Mouse (Mus musculus): ENCODE measurements around the gene Itsn1. TPM values are rescaled to one million over a fixed set of nuclear protein-coding genes. Genes with fewer than 3 reads are reported as not detected.
A peak's percentile ranks its signal among the peaks of the same experiment; 100 is the strongest.

Itsn1 gene
- total RNA-seq, 1 experiment from 2014 or later: 39.3 TPM

DNA sequence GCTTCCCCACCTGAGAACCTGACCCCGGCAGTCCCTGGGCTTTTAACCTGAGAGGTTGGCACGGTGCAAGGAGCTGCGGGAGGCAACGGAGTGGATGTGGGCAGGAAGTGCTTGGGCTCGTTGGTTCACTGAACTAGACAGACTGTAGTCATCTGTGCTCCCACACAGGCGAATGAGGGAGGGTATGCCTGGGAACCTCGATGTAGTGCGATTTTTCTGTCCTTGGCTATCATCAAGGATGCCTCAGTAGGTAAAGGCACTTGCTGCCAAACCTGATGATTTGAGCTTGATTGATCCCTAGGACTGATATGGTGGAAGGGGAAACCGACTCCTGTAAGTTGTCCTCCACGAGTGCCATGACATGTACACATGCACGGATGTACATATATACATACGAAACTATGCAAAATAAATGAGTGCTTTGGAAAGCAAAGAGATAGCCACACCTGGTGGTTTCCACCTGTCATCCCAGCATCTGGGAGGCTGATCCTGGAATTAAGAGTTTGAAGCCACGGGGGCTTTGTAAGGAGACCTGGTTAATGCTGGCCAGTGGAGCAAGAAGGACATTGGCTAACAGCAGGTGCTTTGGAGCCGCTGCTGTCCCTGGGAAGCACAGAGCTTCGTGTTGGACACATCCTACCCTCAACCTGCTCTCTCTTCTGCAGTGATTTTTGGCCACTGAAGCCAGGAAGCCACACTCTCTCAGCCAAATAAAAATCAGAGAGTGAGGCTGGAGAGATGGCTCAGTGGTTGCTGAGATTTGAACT, 180.7 kb downstream of the Itsn1 start:
- DNase-seq: no peak

GRCm38 (mm10) chr16:91917631-91918096, 188.6 kb downstream of the Itsn1 start:
- DNase-seq: peak; percentile 83

DNA sequence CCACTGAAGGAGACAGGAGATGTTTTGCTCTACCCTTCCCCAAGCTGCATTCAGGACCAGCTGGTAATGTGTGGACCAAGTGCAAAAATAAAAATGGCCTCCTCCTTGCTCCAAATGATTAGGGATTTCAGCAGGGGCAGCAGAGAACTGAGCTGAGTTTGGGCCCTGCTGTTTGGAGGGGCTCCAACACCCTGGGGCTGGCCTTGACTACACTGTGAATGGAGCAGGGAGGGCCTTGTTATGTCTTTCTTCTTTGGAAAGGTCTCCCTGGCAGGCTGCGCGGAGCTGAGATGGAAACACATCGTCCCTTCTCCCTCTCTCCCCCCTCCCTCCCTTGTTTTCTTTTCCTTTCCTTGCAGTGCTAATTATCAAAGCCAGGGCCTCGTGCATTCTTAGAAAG, 189.4 kb downstream of the Itsn1 start:
- peak; percentile 6 for DNase-seq

- no peak for DNase-seq
Measured at GRCm38 (mm10) chr16:91919056-91919455, 190.0 kb downstream of the Itsn1 start.

DNA sequence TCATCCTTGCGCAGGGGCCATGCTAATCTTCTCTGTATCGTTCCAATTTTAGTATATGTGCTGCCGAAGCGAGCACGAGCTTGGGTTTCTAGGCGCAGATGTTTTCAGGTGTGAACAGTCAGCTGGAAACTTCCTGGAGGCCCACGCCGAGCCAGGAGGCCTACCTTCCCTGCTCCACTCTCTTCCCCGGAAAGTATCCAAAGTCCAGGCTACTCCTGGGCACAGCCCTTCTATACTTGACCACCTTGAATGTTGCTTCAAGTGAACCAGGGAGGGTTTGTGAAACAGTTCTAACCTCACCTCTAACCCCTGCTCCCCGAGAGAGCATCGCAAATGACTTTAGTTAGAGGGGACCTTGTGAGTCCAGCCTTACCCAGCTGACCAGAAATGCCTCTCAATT, 192.3 kb downstream of the Itsn1 start:
- no peak for DNase-seq

DNA sequence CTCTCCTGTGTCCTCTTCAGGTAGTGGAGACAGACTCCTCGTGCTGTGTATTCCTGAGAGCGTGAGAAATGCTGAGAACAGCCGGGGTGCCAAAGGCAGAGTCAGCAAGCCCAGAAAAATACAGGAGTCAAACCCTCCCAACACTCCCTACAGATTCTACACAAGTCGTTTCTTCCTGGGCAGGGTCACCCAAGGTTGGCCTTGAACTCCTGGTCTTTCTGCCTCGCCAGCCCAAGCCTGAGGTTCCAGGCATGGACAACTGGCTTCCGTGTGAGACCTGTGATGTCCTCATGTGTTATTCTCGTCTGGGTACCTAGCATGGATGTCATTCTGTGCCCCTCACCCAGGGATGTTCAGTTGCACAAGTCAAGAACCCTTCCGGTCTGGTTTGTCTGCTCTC, 193.9 kb downstream of the Itsn1 start:
- no peak for DNase-seq

DNA sequence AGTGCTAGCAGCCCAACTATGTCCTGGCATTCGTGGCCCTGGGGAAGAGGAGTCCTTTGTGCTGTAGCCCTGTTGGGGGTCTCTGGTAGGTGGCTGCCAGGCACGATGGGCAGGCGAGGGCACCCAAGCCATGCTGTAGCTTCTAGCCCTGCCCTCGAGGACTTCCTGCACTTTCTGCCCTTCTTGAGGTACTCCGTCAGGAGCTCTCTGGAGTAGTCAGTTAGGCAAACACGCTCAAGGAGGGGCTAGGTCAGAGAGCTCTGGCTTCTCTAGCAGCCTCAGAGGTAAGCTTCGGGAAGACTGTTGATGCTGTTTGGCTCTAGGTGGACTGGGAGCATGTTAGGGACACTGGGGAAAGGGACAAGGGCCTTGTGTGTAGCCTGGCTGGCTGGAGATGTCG, 195.3 kb downstream of the Itsn1 start:
- DNase-seq: no peak

GRCm38 (mm10) chr16:91927911-91928630, 199.0 kb downstream of the Itsn1 start:
- DNase-seq: no peak

GRCm38 (mm10) chr16:91931078-91932013, 202.3 kb downstream of the Itsn1 start:
- DNase-seq: peak; percentile 89

DNA sequence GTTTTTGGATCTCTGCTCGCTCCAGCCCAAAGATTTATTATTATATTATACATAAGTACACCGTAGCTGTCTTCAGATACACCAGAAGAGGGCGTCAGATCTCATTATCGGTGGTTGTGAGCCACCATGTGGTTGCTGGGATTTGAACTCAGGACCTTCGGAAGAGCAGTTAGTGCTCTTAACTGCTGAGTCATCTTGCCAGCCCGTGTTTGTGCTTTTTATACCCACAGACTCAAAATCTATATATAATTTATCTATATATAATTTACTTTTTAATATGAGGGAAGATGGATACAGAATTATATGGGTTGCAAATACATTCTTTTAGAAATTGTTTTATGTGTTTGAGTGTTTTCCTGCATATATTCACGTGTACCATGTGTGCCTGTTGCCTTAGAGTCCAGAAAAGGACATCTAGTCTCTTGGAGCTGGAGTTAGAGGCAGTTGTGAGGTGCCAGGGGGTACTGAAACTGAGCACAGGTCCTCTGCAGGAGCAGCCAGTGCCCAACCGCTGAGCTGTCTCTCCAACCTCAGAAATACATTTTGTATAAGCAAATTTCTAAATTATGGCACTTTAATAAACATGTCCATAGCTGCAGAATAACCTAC, 203.1 kb downstream of the Itsn1 start:
- DNase-seq: no peak

GRCm38 (mm10) chr16:91932843-91933518, 203.9 kb downstream of the Itsn1 start:
- DNase-seq: no peak

DNA sequence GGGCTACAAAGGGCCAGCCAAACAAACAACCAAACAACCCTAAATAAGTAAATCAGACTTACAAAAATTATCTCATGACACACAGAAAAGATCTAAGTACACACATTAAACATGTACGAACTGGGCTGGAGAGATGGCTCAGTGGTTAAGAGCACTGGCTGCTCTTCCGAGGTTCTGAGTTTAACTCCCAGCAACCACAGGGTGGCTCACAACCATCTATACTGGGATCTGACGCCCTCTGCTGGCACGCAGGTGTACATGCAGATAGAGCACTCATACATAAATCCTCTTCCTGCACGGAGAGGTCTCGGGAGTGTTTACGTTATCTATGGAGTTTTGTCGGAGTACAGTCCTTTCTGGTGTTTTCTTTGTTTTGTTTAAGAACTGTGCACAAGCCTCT, 206.0 kb downstream of the Itsn1 start:
- DNase-seq: peak; percentile 67

DNA sequence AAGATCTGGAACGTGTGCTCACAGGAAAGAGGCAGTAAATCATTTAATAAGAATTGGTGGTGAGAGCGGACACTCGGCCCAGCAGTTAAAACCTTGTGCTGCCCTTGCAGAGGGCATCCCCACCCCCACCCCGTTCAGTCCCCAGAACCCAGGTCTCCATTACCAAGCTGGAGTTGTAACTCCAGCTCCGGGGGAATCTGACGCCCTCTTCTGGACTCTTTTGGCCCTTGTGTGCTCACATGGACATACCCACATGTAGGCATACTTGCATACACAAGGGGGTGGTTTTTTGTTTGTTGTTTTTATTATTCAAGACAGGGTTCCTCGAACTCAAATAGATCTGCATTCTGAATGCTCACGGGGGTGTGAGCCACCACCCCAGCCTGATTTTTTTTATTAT, 206.6 kb downstream of the Itsn1 start:
- no peak for DNase-seq

GRCm38 (mm10) chr16:91936340-91937030, 207.4 kb downstream of the Itsn1 start:
- peak; percentile 86 for DNase-seq

DNA sequence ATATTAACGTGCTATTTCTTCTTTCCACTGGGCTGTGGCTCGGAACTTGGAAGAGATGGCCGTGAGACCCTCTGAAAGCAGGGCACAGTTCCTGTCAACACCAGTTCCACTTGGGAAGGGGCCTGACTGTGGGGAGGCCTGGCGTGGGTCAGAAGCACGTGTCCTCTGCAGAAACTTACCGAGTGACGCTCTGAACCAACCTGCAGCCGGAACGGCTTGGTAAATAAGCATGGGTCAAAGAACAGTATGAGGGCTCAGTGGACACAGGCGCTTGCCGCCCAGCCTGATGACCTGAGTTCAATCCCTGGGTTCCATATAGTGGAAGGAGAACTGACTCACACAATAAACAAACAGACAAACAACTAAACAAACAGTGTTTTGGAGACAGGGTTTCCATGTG, 208.2 kb downstream of the Itsn1 start:
- no peak for DNase-seq

DNA sequence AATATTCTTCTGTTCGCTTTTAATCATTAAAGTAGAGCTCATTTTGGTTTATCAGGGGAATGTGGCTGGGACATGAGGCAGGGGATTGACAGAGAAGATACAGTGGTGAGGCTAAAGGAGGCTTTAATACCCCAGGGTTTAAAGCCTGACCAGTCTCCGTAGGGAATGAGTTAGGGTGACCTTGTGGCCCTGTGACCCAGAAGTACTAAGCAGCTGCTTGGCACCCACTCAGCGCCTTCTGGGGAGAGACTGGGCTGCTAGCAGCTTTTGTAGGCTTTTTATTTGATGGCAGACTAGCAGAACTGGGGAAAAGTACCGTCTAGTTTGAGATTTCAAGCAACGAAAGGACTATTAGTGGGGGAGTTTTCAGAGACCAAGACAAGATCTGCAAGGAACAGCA, 209.1 kb downstream of the Itsn1 start:
- no peak for DNase-seq

DNA sequence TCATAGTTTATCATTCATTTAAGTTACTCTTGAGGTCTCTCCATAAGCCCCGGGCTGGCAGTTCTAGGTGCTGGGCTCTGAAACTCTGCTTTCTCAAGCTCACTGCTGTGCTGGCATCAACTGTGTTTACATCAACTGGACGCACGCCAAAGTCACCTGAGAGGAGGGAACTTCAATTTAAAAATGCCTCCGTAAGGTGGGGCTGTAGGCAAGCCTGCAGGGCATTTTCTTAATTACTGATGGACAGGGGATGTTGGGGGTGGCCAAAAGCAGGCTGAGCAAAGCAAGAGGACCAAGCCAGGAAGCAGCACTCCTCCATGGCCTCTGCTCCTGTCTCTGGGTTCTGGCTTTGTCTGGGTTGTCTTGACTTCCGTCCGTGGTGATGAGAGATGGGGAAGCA, 211.6 kb downstream of the Itsn1 start:
- DNase-seq: no peak

DNA sequence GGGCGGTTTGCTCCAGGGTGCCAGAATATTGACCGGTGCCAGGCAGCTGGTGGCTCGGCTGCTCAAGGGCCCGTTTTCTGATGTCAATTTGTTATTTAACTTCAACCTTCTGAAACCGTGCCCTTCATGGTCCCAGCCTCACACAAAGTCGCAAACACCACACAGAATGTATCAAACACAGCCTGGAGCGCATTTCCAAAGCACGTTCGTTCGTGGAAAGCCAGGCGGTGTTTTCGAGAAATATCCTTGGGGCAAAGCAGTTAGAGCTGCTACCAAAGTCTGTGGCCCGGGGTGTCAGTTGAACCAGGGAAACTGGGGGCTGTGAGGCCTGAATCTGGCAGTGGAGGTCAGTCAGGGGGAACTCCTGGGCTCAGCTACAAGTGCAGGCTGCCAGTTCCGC, 213.1 kb downstream of the Itsn1 start:
- DNase-seq: no peak

GRCm38 (mm10) chr16:91946261-91946660, 217.2 kb downstream of the Itsn1 start:
- DNase-seq: no peak

- peak; percentile 43 for DNase-seq
Measured at GRCm38 (mm10) chr16:91947093-91947492, 218.0 kb downstream of the Itsn1 start.

GRCm38 (mm10) chr16:91953967-91954366, 224.9 kb downstream of the Itsn1 start:
- DNase-seq: no peak

Measured in adrenal gland, postnatal 25 days (tissue).